In the genomic region with DNA sequence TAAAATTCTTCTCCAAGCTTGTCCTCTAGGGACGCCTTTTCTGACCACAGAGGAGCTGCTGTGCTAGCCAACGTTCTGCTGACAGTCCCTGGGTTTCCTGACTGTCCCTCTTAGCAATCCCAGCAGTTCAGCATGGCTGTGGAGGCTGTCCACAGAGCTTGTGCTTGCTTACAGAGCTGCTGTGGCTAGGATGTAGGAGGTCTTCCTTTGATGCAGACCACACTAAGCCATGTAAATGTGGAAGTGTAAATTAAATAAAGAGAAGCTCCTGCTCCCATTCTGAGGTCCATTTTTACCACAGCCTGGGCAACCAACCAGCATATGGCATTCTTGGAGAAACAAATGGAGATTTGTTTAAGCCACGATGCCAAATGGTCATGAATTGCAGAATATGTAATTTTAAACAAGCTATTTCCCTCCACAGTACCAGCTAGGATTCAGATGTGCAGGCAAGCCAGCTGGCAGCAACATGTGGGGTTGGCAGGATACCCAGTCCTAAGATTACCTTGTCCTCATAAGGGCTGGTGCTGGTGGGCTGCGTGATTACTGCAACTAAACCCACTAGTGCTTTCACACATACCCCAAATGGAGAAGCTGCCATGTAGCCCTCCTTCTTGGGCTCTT, we compare ENCODE assay signal across 9 mouse cellular contexts.
DNase-seq lines count a peak whose midpoint lies in the region; ATAC-seq lines count a peak whose summit lies in the region.
"Had no signal": no experiment of that assay in that cellular context is flagged by ENCODE, and none has a peak within 500 bp of the region (broad histone marks: within the 10 kb centered on the region; RNA-seq: fewer than 3 reads in every experiment).

No protein-coding gene starts in this region.

- H3K9me3 ChIP-seq in heart, embryonic 10.5 days: no peaks in the 10 kb centered on the region
- H3K9me3 ChIP-seq in stomach, embryonic 14.5 days (ENCODE audit: control insufficient read depth, low read depth, low read length): no peaks in the 10 kb centered on the region
- H3K9me3 ChIP-seq in liver, embryonic 11.5 days (ENCODE audit: control insufficient read depth, low read length): no peaks in the 10 kb centered on the region

- no peak overlapping the region for H3K4me3 ChIP-seq in heart, embryonic 10.5 days
- H3K4me3 ChIP-seq in stomach, embryonic 14.5 days (ENCODE audit: low read depth, low read length): no peak overlapping the region
- no peak overlapping the region for H3K4me3 ChIP-seq in liver, embryonic 11.5 days (ENCODE audit: low read depth, low read length)

- 57% methylated on average over 4 of the region's 4 CpGs for WGBS in heart, embryonic 10.5 days
- 53% methylated on average over 4 of the region's 4 CpGs for WGBS in stomach, embryonic 14.5 days
- 76% methylated on average over 4 of the region's 4 CpGs for WGBS in liver, embryonic 11.5 days

- intact Hi-C loops in left cerebral cortex, postnatal 14 days (cut with DNase I): no loop called here

- H3K27me3 ChIP-seq in heart, embryonic 10.5 days (ENCODE audit: insufficient read depth, poor library complexity, severe bottlenecking): no peaks in the 10 kb centered on the region
- no peaks in the 10 kb centered on the region for H3K27me3 ChIP-seq in stomach, embryonic 14.5 days (ENCODE audit: control insufficient read depth, insufficient read depth, low read length)
- no peaks in the 10 kb centered on the region for H3K27me3 ChIP-seq in liver, embryonic 11.5 days (replicated peaks; ENCODE audit: control insufficient read depth, insufficient read depth, low read length)

- DNase-seq in cerebellum, adult 11 months: peak; percentile 19
- DNase-seq in cerebellum, adult 18-20 months: peak; percentile 15 to 19
- DNase-seq in heart, embryonic 10.5 days (ENCODE audit: low spot score): peak; percentile 70
- DNase-seq in left cerebral cortex, postnatal 14 days (ENCODE audit: low spot score in 2 of 2): peak; percentile 63 to 77
- DNase-seq in thymus, postnatal 36 days: no peak
- DNase-seq in liver, embryonic 11.5 days (ENCODE audit: low spot score): no peak

- no peak overlapping the region for H3K27ac ChIP-seq in heart, embryonic 10.5 days
- H3K27ac ChIP-seq in stomach, embryonic 14.5 days (ENCODE audit: low read length): peak overlapping the region; percentile 66
- no peak overlapping the region for H3K27ac ChIP-seq in liver, embryonic 11.5 days (ENCODE audit: low read depth, low read length)
- H3K27ac ChIP-seq: liver, embryonic 14.5 days had no signal

- ATAC-seq in cerebellum, adult (ENCODE audit: insufficient number of reproducible peaks, low FRiP score, low TSS enrichment): no peak
- no peak for ATAC-seq in stomach, embryonic 14.5 days (ENCODE audit: insufficient number of reproducible peaks, insufficient read depth, low FRiP score, low read depth)
- no peak for ATAC-seq in liver, embryonic 11.5 days (replicated peaks; ENCODE audit: low FRiP score)

- H3K9ac ChIP-seq in stomach, embryonic 14.5 days (replicated peaks; ENCODE audit: low read depth, low read length): no peak overlapping the region
- H3K9ac ChIP-seq in liver, embryonic 11.5 days (ENCODE audit: low read depth, low read length): no peak overlapping the region
- H3K9ac ChIP-seq: liver, embryonic 14.5 days had no signal

- peaks cover 33% of the 10 kb centered on the region for H3K4me1 ChIP-seq in heart, embryonic 10.5 days
- H3K4me1 ChIP-seq in stomach, embryonic 14.5 days (ENCODE audit: control insufficient read depth, insufficient read depth, low read length): peaks cover 9% of the 10 kb centered on the region
- peaks cover 31% of the 10 kb centered on the region for H3K4me1 ChIP-seq in liver, embryonic 11.5 days (replicated peaks; ENCODE audit: control insufficient read depth, insufficient read depth, low read length)

- no peak overlapping the region for H3K4me2 ChIP-seq in stomach, embryonic 14.5 days (replicated peaks; ENCODE audit: low read depth, low read length)
- no peak overlapping the region for H3K4me2 ChIP-seq in liver, embryonic 11.5 days

- no peaks in the 10 kb centered on the region for H3K36me3 ChIP-seq in heart, embryonic 10.5 days
- H3K36me3 ChIP-seq in stomach, embryonic 14.5 days (ENCODE audit: control insufficient read depth, insufficient read depth, low read length): no peaks in the 10 kb centered on the region
- H3K36me3 ChIP-seq in liver, embryonic 11.5 days (ENCODE audit: control insufficient read depth, insufficient read depth, low read length): no peaks in the 10 kb centered on the region; the same call in 1 of the 2 replicates

Comparison
In these comparisons a context has a peak if more than half of its experiments do, and no peak if none do; other contexts are left out.
1. DNase-seq: peak in cerebellum, adult 11 months (single experiment), cerebellum, adult 18-20 months (2 of 2), heart, embryonic 10.5 days (single experiment) and left cerebral cortex, postnatal 14 days (2 of 2); none in thymus, postnatal 36 days (0 of 2) and liver, embryonic 11.5 days (single experiment).